Mouse (Mus musculus) c-Kit-positive CD71-positive TER-119-positive erythroid progenitor cells, embryonic 14.5 days (primary cell): ENCODE measurements at regions not wholly inside any gene's neighbourhood (a gene's known extent, or its start where the extent isn't known, plus 50 kb on each side); places are given as distances from the start of the nearest gene placed in this dataset.
A peak's percentile ranks its signal among the peaks of the same experiment; 100 is the strongest.

ENCODE experiments used
- DNase-seq: peaks from one replicate; pipeline ENCODE4 v3.0.0-alpha.2; 2013; ENCODE audit warnings: low spot score

- no peak for DNase-seq
Observed at GRCm38 (mm10) chr6:147755750-147756523, 280.3 kb downstream of the Ccdc91 start.

- DNase-seq, result no peak
Observed at GRCm38 (mm10) chr6:147759485-147759884, 283.9 kb downstream of the Ccdc91 start.

GRCm38 (mm10) chr6:147760113-147760512, 284.5 kb downstream of the Ccdc91 start:
- DNase-seq, result peak; percentile 24

- DNase-seq, result no peak
Observed at GRCm38 (mm10) chr6:147765241-147765640, 281.8 kb upstream of the Far2 start.

GRCm38 (mm10) chr6:147769180-147769579, 277.9 kb upstream of the Far2 start:
- DNase-seq, result no peak

GRCm38 (mm10) chr6:147770034-147770433, 277.0 kb upstream of the Far2 start:
- DNase-seq, result no peak

- DNase-seq, result no peak
Observed at GRCm38 (mm10) chr6:147771411-147771810, 275.6 kb upstream of the Far2 start.

GRCm38 (mm10) chr6:147773904-147774303, 273.2 kb upstream of the Far2 start:
- no peak for DNase-seq

- no peak for DNase-seq
Observed at GRCm38 (mm10) chr6:147774626-147775025, 272.4 kb upstream of the Far2 start.

- no peak for DNase-seq
Observed at GRCm38 (mm10) chr6:147779466-147779865, 267.6 kb upstream of the Far2 start.

GRCm38 (mm10) chr6:147784249-147784648, 262.8 kb upstream of the Far2 start:
- no peak for DNase-seq

GRCm38 (mm10) chr6:147784854-147785253, 262.2 kb upstream of the Far2 start:
- DNase-seq, result no peak

- no peak for DNase-seq
Observed at GRCm38 (mm10) chr6:147788095-147788494, 259.0 kb upstream of the Far2 start.

GRCm38 (mm10) chr6:147789112-147789511, 257.9 kb upstream of the Far2 start:
- no peak for DNase-seq

- DNase-seq, result no peak
Observed at GRCm38 (mm10) chr6:147793811-147794210, 253.2 kb upstream of the Far2 start.

GRCm38 (mm10) chr6:147794351-147794750, 252.7 kb upstream of the Far2 start:
- no peak for DNase-seq

- no peak for DNase-seq
Observed at GRCm38 (mm10) chr6:147799009-147799727, 247.9 kb upstream of the Far2 start.

- no peak for DNase-seq
Observed at GRCm38 (mm10) chr6:147799861-147800260, 247.2 kb upstream of the Far2 start.

- DNase-seq, result no peak
Observed at GRCm38 (mm10) chr6:147800846-147801245, 246.2 kb upstream of the Far2 start.

GRCm38 (mm10) chr6:147803893-147804292, 243.2 kb upstream of the Far2 start:
- no peak for DNase-seq

- no peak for DNase-seq
Observed at GRCm38 (mm10) chr6:147810710-147811109, 236.3 kb upstream of the Far2 start.

- DNase-seq, result no peak
Observed at GRCm38 (mm10) chr6:147816861-147817260, 230.2 kb upstream of the Far2 start.

GRCm38 (mm10) chr6:147817262-147817661, 229.8 kb upstream of the Far2 start:
- no peak for DNase-seq
